Mouse (Mus musculus): ENCODE results near the gene Mrps36. TPM values are rescaled to one million over a fixed set of nuclear protein-coding genes. Genes with fewer than 3 reads are reported as not detected.
"Not testable (repeated sequence)": the region's sequence is repeated elsewhere in the genome, so short reads cannot be mapped to it uniquely, and the experiment has no call there.

The Mrps36 gene
- polyA plus RNA-seq, 1 experiment = 46.4 TPM

DNA sequence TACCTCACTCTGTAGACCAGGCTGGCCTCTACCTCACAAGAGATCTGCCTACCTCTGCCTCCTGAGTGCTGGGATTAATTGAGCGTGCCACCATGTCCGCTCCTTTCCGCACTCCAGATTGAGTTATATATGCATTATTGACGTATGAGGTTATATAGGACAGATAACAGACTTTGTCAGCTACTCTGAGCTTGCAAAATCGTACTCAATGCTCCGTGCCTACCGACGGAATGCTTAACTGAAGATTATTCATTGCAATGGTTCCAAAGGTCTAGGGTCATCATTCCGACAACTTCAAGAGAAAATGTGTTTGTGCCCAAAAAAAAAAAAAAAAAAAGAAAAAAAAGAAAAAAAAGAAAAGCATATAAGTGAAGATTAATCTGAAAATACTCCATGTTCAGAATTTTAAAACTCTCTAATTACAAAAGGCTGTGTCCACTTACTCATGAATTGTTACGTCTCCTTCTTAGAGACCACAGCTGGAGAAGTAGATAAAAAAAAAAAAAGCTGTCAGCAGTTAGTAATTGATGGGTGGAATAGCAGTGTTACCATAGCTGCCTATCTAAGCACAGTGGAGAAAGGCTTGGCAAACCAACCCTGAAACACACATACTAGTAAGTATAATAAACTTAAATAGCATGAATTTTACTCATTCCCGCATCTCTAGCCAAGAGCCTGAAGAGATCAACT is 968 bp downstream of the Mrps36 start:
- WGBS = 86% methylated on average over 11 of the region's 11 CpGs
- Histone ChIP-seq H3K4me3 (ENCODE audit: control insufficient read depth, insufficient read depth, low read length) (peak overlapping the region; percentile 71), H3K27ac (ENCODE audit: control insufficient read depth, insufficient read depth, low read length) (no peak overlapping the region), H3K27me3 (ENCODE audit: control insufficient read depth, insufficient read depth, low read length) (no peaks in the 10 kb centered on the region), H3K4me1 (replicated peaks; ENCODE audit: control insufficient read depth, insufficient read depth, low read length) (peaks cover 6% of the 10 kb centered on the region; the same call in 1 of the 2 replicates), H3K36me3 (ENCODE audit: control insufficient read depth, insufficient read depth, low read length) (0 out of 2 replicates have a peak, but pooled peaks cover 4% of the 10 kb centered on the region)
- TF ChIP-seq POLR2A (IDR thresholded peaks at IDR 0.05; ENCODE audit: control insufficient read depth, extremely low read depth, insufficient read depth, low read length, poor library complexity) = no peak
- no peak for TF ChIP-seq CTCF (IDR thresholded peaks at IDR 0.05; ENCODE audit: borderline replicate concordance, control insufficient read depth, extremely low read depth, insufficient read depth, low read length, poor library complexity)
- no peak for DNase-seq

DNA sequence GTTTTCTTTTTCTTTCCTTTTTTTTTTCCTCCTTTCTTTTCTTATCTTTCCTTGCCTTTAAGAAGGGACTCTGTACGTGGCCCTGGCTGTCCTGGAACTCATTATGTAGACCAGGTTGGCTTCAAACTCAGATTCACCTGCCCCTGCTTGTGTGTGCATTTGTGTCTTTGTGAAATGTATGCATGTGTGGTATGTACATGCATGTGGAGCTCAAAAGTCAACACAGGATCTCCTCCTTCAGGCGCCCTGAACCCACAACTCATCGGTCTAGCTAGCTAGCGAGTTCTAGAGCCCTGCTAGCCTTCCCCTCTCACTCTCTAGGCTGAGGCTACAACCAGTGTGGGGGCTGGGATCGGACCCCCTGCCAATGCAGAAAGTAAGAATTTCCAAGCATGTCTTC is 1.6 kb downstream of the Mrps36 start:
- Histone ChIP-seq H3K27ac (ENCODE audit: control insufficient read depth, insufficient read depth, low read length) (no peak overlapping the region), H3K36me3 (ENCODE audit: control insufficient read depth, insufficient read depth, low read length) (0 out of 2 replicates have a peak, but pooled peaks cover 4% of the 10 kb centered on the region), H3K4me3 (ENCODE audit: control insufficient read depth, insufficient read depth, low read length) (no peak overlapping the region), H3K27me3 (ENCODE audit: control insufficient read depth, insufficient read depth, low read length) (no peaks in the 10 kb centered on the region), H3K4me1 (replicated peaks; ENCODE audit: control insufficient read depth, insufficient read depth, low read length) (peaks cover 6% of the 10 kb centered on the region; the same call in 1 of the 2 replicates)
- no peak for DNase-seq
- 95% methylated on average over 5 of the region's 5 CpGs for WGBS
- TF ChIP-seq CTCF (IDR thresholded peaks at IDR 0.05; ENCODE audit: borderline replicate concordance, control insufficient read depth, extremely low read depth, insufficient read depth, low read length, poor library complexity) (no peak), POLR2A (IDR thresholded peaks at IDR 0.05; ENCODE audit: control insufficient read depth, extremely low read depth, insufficient read depth, low read length, poor library complexity) (no peak)

DNA sequence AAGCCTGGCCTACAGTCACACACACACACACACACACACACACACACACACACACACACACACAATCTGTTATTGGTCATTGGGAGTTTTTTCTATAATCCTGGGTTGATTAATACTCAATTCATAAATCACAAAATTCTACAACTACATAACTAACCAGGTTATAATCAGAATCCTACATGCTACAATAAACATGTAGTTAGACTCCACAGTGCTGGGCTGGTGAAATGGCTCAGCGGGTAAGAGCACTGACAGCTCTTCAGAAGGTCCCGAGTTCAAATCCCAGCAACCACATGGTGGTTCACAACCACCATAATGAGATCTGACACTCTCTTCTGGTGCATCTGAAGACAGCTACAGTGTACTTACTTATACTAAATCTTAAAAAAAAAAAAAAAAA is 11.7 kb downstream of the Mrps36 start:
- 96% methylated on average over 2 of the region's 2 CpGs for WGBS
- DNase-seq = no peak
- H3K27ac ChIP-seq (ENCODE audit: control insufficient read depth, insufficient read depth, low read length) = no peak overlapping the region
- no peak overlapping the region for H3K4me3 ChIP-seq (ENCODE audit: control insufficient read depth, insufficient read depth, low read length)
- H3K36me3 ChIP-seq (ENCODE audit: control insufficient read depth, insufficient read depth, low read length) = peaks cover 3% of the 10 kb centered on the region; the same call in 1 of the 2 replicates
- TF ChIP-seq CTCF (IDR thresholded peaks at IDR 0.05; ENCODE audit: borderline replicate concordance, control insufficient read depth, extremely low read depth, insufficient read depth, low read length, poor library complexity) (no peak), POLR2A (IDR thresholded peaks at IDR 0.05; ENCODE audit: control insufficient read depth, extremely low read depth, insufficient read depth, low read length, poor library complexity) (no peak)
- H3K27me3 ChIP-seq (ENCODE audit: control insufficient read depth, insufficient read depth, low read length) = no peaks in the 10 kb centered on the region
- peaks cover 2% of the 10 kb centered on the region for H3K4me1 ChIP-seq (replicated peaks; ENCODE audit: control insufficient read depth, insufficient read depth, low read length)

GRCm38 (mm10) chr13:100731462-100732046 is 12.9 kb downstream of the Mrps36 start:
- H3K36me3 ChIP-seq (ENCODE audit: control insufficient read depth, insufficient read depth, low read length); H3K27ac ChIP-seq (ENCODE audit: control insufficient read depth, insufficient read depth, low read length); DNase-seq; H3K27me3 ChIP-seq (ENCODE audit: control insufficient read depth, insufficient read depth, low read length); H3K4me3 ChIP-seq (ENCODE audit: control insufficient read depth, insufficient read depth, low read length); H3K4me1 ChIP-seq (replicated peaks; ENCODE audit: control insufficient read depth, insufficient read depth, low read length): not testable (repeated sequence)
- 90% methylated on average over 6 of the region's 6 CpGs for WGBS

DNA sequence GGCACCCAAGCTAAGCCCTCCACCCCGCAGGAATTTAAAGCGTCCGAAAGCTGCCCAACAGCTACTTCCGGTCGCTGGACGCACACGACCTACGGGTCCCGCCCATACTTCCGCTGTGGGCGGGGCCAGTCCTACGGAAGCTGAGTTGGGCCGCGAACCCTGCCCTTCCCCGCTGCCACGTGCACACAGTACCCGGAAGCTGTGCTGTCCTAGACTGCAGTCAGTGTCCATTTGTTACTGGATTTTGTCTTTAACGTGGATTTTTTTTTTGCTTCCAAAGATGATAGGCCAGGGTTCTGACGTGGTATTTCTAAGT is 13.6 kb downstream of the Mrps36 start, which contains the start of gene Cdk7:
Gene Cdk7 (minus strand): TSS at position 79 of the 316 bp plus-strand sequence.
- TF ChIP-seq POLR2A (IDR thresholded peaks at IDR 0.05; ENCODE audit: control insufficient read depth, extremely low read depth, insufficient read depth, low read length, poor library complexity) (0 out of 2 replicates have a peak, but pooled peaks have one; percentile 37), CTCF (IDR thresholded peaks at IDR 0.05; ENCODE audit: borderline replicate concordance, control insufficient read depth, extremely low read depth, insufficient read depth, low read length, poor library complexity) (no peak)
- H3K4me1 ChIP-seq (replicated peaks; ENCODE audit: control insufficient read depth, insufficient read depth, low read length) = peaks cover 2% of the 10 kb centered on the region
- under 1% methylated on average over 19 of the region's 19 CpGs for WGBS
- H3K27me3 ChIP-seq (ENCODE audit: control insufficient read depth, insufficient read depth, low read length) = no peaks in the 10 kb centered on the region
- H3K27ac ChIP-seq (ENCODE audit: control insufficient read depth, insufficient read depth, low read length) = peak within 1 kb of the TSS; percentile 12; the same call in 1 of the 2 replicates
- H3K4me3 ChIP-seq (ENCODE audit: control insufficient read depth, insufficient read depth, low read length) = peak within 1 kb of the TSS; percentile 70
- no peaks in the 10 kb centered on the region for H3K36me3 ChIP-seq (ENCODE audit: control insufficient read depth, insufficient read depth, low read length)
- DNase-seq = peak; percentile 92

GRCm38 (mm10) chr13:100730153-100730860 is 14.2 kb downstream of the Mrps36 start:
- Histone ChIP-seq H3K4me1 (replicated peaks; ENCODE audit: control insufficient read depth, insufficient read depth, low read length) (peaks cover 2% of the 10 kb centered on the region), H3K27me3 (ENCODE audit: control insufficient read depth, insufficient read depth, low read length) (no peaks in the 10 kb centered on the region), H3K36me3 (ENCODE audit: control insufficient read depth, insufficient read depth, low read length) (peaks cover under 1% of the 10 kb centered on the region; the same call in 1 of the 2 replicates), H3K4me3 (ENCODE audit: control insufficient read depth, insufficient read depth, low read length) (peak overlapping the region; percentile 70), H3K27ac (ENCODE audit: control insufficient read depth, insufficient read depth, low read length) (peak overlapping the region; percentile 12; the same call in 1 of the 2 replicates)
- WGBS = under 1% methylated on average over 30 of the region's 30 CpGs
- DNase-seq = peak; percentile 19
- TF ChIP-seq CTCF (IDR thresholded peaks at IDR 0.05; ENCODE audit: borderline replicate concordance, control insufficient read depth, extremely low read depth, insufficient read depth, low read length, poor library complexity) (no peak), POLR2A (IDR thresholded peaks at IDR 0.05; ENCODE audit: control insufficient read depth, extremely low read depth, insufficient read depth, low read length, poor library complexity) (0 out of 2 replicates have a peak, but pooled peaks have one; percentile 10)

DNA sequence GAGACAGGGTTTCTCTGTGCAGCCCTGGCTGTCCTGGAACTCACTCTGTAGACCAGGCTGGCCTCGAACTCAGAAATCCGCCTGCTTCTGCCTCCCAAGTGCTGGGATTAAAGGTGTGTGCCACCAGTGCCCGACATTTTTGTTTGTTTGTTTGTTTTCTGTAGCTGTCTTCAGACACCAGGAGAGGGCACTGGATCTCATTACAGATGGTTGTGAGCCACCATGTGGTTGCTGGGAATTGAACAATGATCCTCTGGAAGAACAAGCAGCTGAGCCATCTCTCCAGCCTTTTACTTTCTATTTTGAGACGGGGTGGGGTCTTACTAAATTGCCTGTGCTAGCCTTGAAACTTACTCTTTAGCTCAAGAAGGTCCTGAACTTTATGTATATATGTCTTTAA is 15.9 kb downstream of the Mrps36 start:
- H3K36me3 ChIP-seq (ENCODE audit: control insufficient read depth, insufficient read depth, low read length); H3K4me3 ChIP-seq (ENCODE audit: control insufficient read depth, insufficient read depth, low read length); H3K4me1 ChIP-seq (replicated peaks; ENCODE audit: control insufficient read depth, insufficient read depth, low read length); DNase-seq; H3K27me3 ChIP-seq (ENCODE audit: control insufficient read depth, insufficient read depth, low read length); H3K27ac ChIP-seq (ENCODE audit: control insufficient read depth, insufficient read depth, low read length): not testable (repeated sequence)
- 96% methylated on average over 4 of the region's 4 CpGs for WGBS
